Mouse (Mus musculus) heart, embryonic 12.5 days (tissue): Measurements from ENCODE around the gene Nfkb1. TPM values are rescaled to one million over a fixed set of nuclear protein-coding genes. Genes with fewer than 3 reads are reported as not detected.
A peak's percentile ranks its signal among the peaks of the same experiment; 100 is the strongest.

Experiments used
- ATAC-seq: fragments of 200-750 bp; cut with Nextera tagmentation; 2 replicates; pipeline ENCODE4 v1.8.0; 2017; ENCODE audit warnings: moderate TSS enrichment, moderate library complexity; ENCODE audit not compliant: insufficient number of reproducible peaks, low FRiP score
- H3K27ac ChIP-seq: fragments of 300-500 bp; sonication (generic); 2 replicates; pipeline ENCODE4 v1.5.1; 2016; ENCODE audit warnings: mild to moderate bottlenecking, moderate library complexity; ENCODE audit not compliant: poor library complexity, severe bottlenecking
- H3K27me3 ChIP-seq: fragments of 300-500 bp; sonication (generic); replicated peaks from 2 replicates; pipeline ENCODE4 v1.6.1; 2016; ENCODE audit warnings: mild to moderate bottlenecking, moderate library complexity
- H3K36me3 ChIP-seq: fragments of 300-500 bp; sonication (generic); 2 replicates; pipeline ENCODE4 v1.6.1; 2016; ENCODE audit warnings: mild to moderate bottlenecking, moderate library complexity
- H3K4me1 ChIP-seq: fragments of 300-500 bp; sonication (generic); replicated peaks from 2 replicates; pipeline ENCODE4 v1.6.1; 2016; ENCODE audit warnings: mild to moderate bottlenecking
- H3K4me2 ChIP-seq: fragments of 300-500 bp; sonication (generic); 2 replicates; pipeline ENCODE4 v1.6.1; 2016; ENCODE audit warnings: mild to moderate bottlenecking, moderate library complexity
- H3K4me3 ChIP-seq: fragments of 300-500 bp; sonication (generic); 2 replicates; pipeline ENCODE4 v1.5.1; 2016; ENCODE audit warnings: mild to moderate bottlenecking
- H3K9ac ChIP-seq: fragments of 300-500 bp; sonication (generic); 2 replicates; pipeline ENCODE4 v1.6.1; 2016; ENCODE audit warnings: mild to moderate bottlenecking, moderate library complexity
- H3K9me3 ChIP-seq: fragments of 300-500 bp; sonication (generic); replicated peaks from 2 replicates; pipeline ENCODE4 v1.6.1; 2016; ENCODE audit warnings: mild to moderate bottlenecking, moderate library complexity
- WGBS: fragments of 180-500 bp; shearing (Covaris S2); methylation state at CpG from one replicate; pipeline ENCODE4 v1.1.7; 2016; 5-methylcytosine and 5-hydroxymethylcytosine counted together
- polyA plus RNA-seq: library from polyadenylated mRNA; unstranded; fragments of >200 nt; fragmentation: Nextera tagmentation; extraction: Ambion mirVana; gene quantifications from 2 replicates; pipeline ENCODE4 v1.2.1, GENCODE M21; 2016

Nfkb1 gene
- polyA plus RNA-seq, 1 experiment from 2014 or later, result 14.3 TPM

DNA sequence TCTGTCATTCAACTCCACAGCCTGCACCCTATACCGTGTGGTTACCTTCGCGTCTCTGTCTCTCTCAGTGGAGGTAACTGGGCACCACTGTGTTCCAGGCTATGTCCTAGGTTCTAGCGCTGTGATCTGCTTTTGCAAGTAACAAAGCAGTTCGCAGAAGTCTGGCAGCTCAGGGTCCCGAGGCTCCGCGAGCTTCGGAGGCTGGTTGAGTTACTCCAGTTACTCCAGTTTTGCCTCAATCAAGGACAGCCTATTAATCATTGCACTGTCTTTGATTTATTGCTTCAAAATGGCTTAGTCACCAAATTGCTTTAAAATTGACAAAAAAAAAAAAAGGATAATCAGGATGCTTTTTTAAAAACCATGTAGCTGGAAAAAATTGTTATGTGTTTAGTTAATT lies 126.6 kb downstream of the Nfkb1 start:
- Histone ChIP-seq H3K4me1 (peaks cover 23% of the 10 kb centered on the region), H3K36me3 (peaks cover 10% of the 10 kb centered on the region), H3K9ac (no peak overlapping the region), H3K4me3 (no peak overlapping the region), H3K27me3 (no peaks in the 10 kb centered on the region), H3K4me2 (no peak overlapping the region), H3K9me3 (no peaks in the 10 kb centered on the region), H3K27ac (no peak overlapping the region)
- ATAC-seq, result no peak
- 86% methylated on average over 9 of the region's 9 CpGs for WGBS

GRCm38 (mm10) chr3:135563163-135563689 lies 128.1 kb downstream of the Nfkb1 start:
- Histone ChIP-seq H3K9ac (no peak overlapping the region), H3K27ac (peak overlapping the region; percentile 31), H3K27me3 (no peaks in the 10 kb centered on the region), H3K4me2 (no peak overlapping the region), H3K9me3 (no peaks in the 10 kb centered on the region), H3K4me3 (no peak overlapping the region), H3K36me3 (peaks cover 15% of the 10 kb centered on the region), H3K4me1 (peaks cover 16% of the 10 kb centered on the region)
- ATAC-seq, result 0 out of 2 replicates have a peak, but pooled peaks have one; percentile 15
- WGBS, result 54% methylated on average over 17 of the region's 17 CpGs

GRCm38 (mm10) chr3:135562036-135562435 lies 129.3 kb downstream of the Nfkb1 start:
- Histone ChIP-seq H3K27me3 (no peaks in the 10 kb centered on the region), H3K9ac (no peak overlapping the region), H3K27ac (no peak overlapping the region), H3K4me2 (no peak overlapping the region), H3K4me3 (no peak overlapping the region), H3K4me1 (peaks cover 8% of the 10 kb centered on the region), H3K36me3 (peaks cover 18% of the 10 kb centered on the region), H3K9me3 (no peaks in the 10 kb centered on the region)
- WGBS, result 73% methylated on average over 7 of the region's 7 CpGs
- no peak for ATAC-seq

- H3K9me3 ChIP-seq, result no peaks in the 10 kb centered on the region
- H3K9ac ChIP-seq, result no peak overlapping the region
- H3K27me3 ChIP-seq, result no peaks in the 10 kb centered on the region
- H3K36me3 ChIP-seq, result peaks cover 33% of the 10 kb centered on the region
- ATAC-seq, result no peak
- no peak overlapping the region for H3K4me3 ChIP-seq
- no peak overlapping the region for H3K4me2 ChIP-seq
- no peaks in the 10 kb centered on the region for H3K4me1 ChIP-seq
- 74% methylated on average over 12 of the region's 12 CpGs for WGBS
- no peak overlapping the region for H3K27ac ChIP-seq
These were observed 134.3 kb downstream of the Nfkb1 start for GRCm38 (mm10) chr3:135556851-135557662.

DNA sequence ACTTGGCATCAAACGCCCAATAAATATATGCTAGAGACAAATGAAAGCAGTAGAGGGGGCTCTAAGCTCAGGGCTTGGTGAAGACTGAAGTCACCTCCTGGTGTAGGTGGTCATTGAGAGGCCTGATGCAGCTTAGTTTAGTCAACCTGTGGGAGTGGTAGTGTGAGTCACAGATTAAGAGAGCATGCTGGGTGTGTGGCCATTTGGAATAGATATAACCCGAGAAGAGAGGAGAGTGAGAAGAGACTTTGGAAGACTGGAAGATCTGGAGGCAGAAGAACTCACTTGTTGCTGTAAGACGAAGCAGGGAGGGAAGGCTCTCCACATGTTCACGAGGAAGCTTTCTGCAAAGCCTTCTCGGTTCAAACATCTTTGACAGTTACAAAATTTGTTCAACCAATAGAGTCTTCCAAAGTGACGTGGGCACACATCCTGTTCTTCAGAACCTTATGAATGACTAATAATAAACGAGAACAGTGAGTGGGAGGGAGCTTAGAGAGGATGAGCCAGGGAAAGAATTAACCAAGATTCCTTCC lies 135.2 kb downstream of the Nfkb1 start:
- Histone ChIP-seq H3K4me1 (no peaks in the 10 kb centered on the region), H3K27me3 (no peaks in the 10 kb centered on the region), H3K27ac (no peak overlapping the region), H3K9ac (no peak overlapping the region), H3K4me3 (no peak overlapping the region), H3K9me3 (no peaks in the 10 kb centered on the region), H3K36me3 (peaks cover 40% of the 10 kb centered on the region), H3K4me2 (no peak overlapping the region)
- 65% methylated on average over 7 of the region's 7 CpGs for WGBS
- ATAC-seq, result no peak

GRCm38 (mm10) chr3:135555192-135555591 lies 136.2 kb downstream of the Nfkb1 start:
- no peak for ATAC-seq
- Histone ChIP-seq H3K4me2 (no peak overlapping the region), H3K9ac (no peak overlapping the region), H3K27ac (no peak overlapping the region), H3K27me3 (no peaks in the 10 kb centered on the region), H3K4me1 (no peaks in the 10 kb centered on the region), H3K9me3 (no peaks in the 10 kb centered on the region), H3K4me3 (no peak overlapping the region), H3K36me3 (peaks cover 47% of the 10 kb centered on the region)
- 75% methylated on average over 6 of the region's 6 CpGs for WGBS

DNA sequence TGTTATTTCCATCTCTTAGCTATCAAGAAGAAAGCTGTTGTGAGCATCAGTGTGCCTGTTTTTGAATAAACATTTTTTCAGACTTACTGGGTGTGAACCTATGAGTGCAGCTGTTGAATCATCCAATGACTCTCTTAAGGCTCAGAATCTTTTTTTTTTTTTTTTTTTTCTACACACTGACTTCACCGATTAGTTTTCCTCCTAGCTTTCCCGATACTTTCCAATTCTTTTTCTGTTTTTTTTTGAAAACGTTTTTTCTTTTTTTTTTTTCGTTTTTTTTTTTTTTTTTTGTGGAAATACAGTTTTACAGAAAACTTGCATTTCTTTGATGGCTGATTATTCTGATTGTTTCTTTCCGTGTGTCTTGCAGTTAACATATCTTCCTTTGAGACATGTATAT lies 138.5 kb downstream of the Nfkb1 start:
- 69% methylated on average over 5 of the region's 5 CpGs for WGBS
- H3K9ac ChIP-seq, result no peak overlapping the region

GRCm38 (mm10) chr3:135547298-135547697 lies 144.0 kb downstream of the Nfkb1 start:
- no peak for ATAC-seq
- no peak overlapping the region for H3K27ac ChIP-seq
- no peak overlapping the region for H3K4me3 ChIP-seq
- no peak overlapping the region for H3K9ac ChIP-seq
- 88% methylated on average over 8 of the region's 8 CpGs for WGBS
- no peaks in the 10 kb centered on the region for H3K9me3 ChIP-seq
- peaks cover 9% of the 10 kb centered on the region for H3K4me1 ChIP-seq
- no peak overlapping the region for H3K4me2 ChIP-seq
- no peaks in the 10 kb centered on the region for H3K27me3 ChIP-seq
- peaks cover 46% of the 10 kb centered on the region for H3K36me3 ChIP-seq

More for the DNA sequence above, 138.5 kb downstream of the Nfkb1 start:
- Histone ChIP-seq H3K9me3 (no peaks in the 10 kb centered on the region), H3K36me3 (peaks cover 52% of the 10 kb centered on the region), H3K4me1 (no peaks in the 10 kb centered on the region), H3K27me3 (no peaks in the 10 kb centered on the region), H3K4me2 (no peak overlapping the region), H3K4me3 (no peak overlapping the region), H3K27ac (no peak overlapping the region)
- ATAC-seq, result no peak

GRCm38 (mm10) chr3:135546212-135546923 lies 145.0 kb downstream of the Nfkb1 start:
- H3K27ac ChIP-seq, result no peak overlapping the region
- no peak overlapping the region for H3K9ac ChIP-seq
- H3K4me3 ChIP-seq, result no peak overlapping the region
- H3K27me3 ChIP-seq, result no peaks in the 10 kb centered on the region
- no peaks in the 10 kb centered on the region for H3K9me3 ChIP-seq
- peaks cover 39% of the 10 kb centered on the region for H3K36me3 ChIP-seq
- 62% methylated on average over 13 of the region's 13 CpGs for whole genome bisulfite sequencing
- H3K4me2 ChIP-seq, result no peak overlapping the region
- peaks cover 9% of the 10 kb centered on the region for H3K4me1 ChIP-seq
- ATAC-seq, result no peak
